Mouse (Mus musculus) hindbrain, embryonic 10.5 days (tissue): ENCODE measurements at regions not wholly inside any gene's neighbourhood (a gene's known extent, or its start where the extent isn't known, plus 50 kb on each side); places are given as distances from the start of the nearest gene placed in this dataset.

Source experiments
- DNase-seq: peaks from one replicate; pipeline ENCODE4 v3.0.0-alpha.2; 2017; ENCODE audit warnings: low spot score
- H3K27ac ChIP-seq: fragments of 300-500 bp; sonication (generic); 2 replicates; pipeline ENCODE4 v1.5.1; 2016; ENCODE audit warnings: mild to moderate bottlenecking, moderate library complexity
- H3K27me3 ChIP-seq: fragments of 300-500 bp; sonication (generic); 2 replicates; pipeline ENCODE4 v1.6.1; 2016; ENCODE audit warnings: mild to moderate bottlenecking; ENCODE audit not compliant: poor library complexity, insufficient read depth, severe bottlenecking
- H3K36me3 ChIP-seq: fragments of 300-500 bp; sonication (generic); 2 replicates; pipeline ENCODE4 v1.6.1; 2016; ENCODE audit warnings: mild to moderate bottlenecking, moderate library complexity
- H3K4me1 ChIP-seq: fragments of 300-500 bp; sonication (generic); replicated peaks from 2 replicates; pipeline ENCODE4 v1.6.1; 2016; ENCODE audit warnings: mild to moderate bottlenecking
- H3K4me3 ChIP-seq: fragments of 300-500 bp; sonication (generic); 2 replicates; pipeline ENCODE4 v1.5.1; 2016; ENCODE audit warnings: mild to moderate bottlenecking, moderate library complexity
- H3K9me3 ChIP-seq: fragments of 300-500 bp; sonication (generic); 2 replicates; pipeline ENCODE4 v1.6.1; 2016; ENCODE audit warnings: mild to moderate bottlenecking, moderate library complexity
- WGBS: fragments of 180-500 bp; shearing (Covaris S2); methylation state at CpG from one replicate; pipeline ENCODE4 v1.1.7; 2016; 5-methylcytosine and 5-hydroxymethylcytosine counted together

DNA sequence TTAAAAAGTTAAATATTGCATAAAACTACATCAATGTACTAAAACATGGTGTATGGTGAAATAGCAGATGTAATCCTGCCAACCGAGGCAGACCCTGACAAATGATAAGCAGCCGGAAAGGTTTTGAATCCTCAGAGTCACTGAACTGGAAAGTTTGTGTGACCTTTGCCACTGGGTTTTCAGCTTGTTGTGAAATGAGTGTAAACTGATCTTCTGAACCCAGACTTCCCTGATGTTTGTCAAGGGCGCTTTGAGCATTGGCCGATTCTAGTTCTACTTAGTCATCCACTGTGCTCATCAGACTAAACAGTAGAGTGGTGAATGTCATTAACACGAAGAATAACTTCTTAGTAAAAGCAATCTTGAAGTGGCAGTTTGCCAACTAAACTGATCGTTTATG lies 505.3 kb downstream of the Col12a1 start:
- peak; percentile 23 for DNase-seq
- no peaks in the 10 kb centered on the region for H3K27me3 ChIP-seq
- H3K4me1 ChIP-seq: no peaks in the 10 kb centered on the region
- H3K9me3 ChIP-seq: no peaks in the 10 kb centered on the region
- H3K27ac ChIP-seq: no peak overlapping the region
- no peak overlapping the region for H3K4me3 ChIP-seq
- WGBS: 39% methylated on average over 6 of the region's 6 CpGs
- no peaks in the 10 kb centered on the region for H3K36me3 ChIP-seq

DNA sequence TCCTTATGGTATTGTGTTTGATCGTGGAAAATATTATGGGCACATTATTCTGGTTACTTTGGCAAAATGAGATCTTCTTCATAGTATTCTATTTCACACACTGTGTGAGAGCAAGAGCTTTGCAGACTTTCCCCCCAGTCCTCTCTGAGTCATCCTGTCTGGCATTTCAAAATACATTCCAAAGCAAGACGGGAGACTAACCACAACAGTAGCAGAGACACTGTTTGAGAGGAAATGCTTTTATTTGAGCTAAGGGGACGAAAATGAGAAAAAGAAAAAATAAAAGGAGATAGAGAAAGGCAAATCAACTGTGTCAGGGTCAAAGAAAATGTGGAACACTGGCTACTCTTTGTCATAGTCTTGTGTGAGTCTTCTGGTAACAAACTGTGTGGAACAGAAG lies 502.6 kb downstream of the Col12a1 start:
- Histone ChIP-seq H3K4me3 (no peak overlapping the region), H3K36me3 (no peaks in the 10 kb centered on the region), H3K27ac (no peak overlapping the region), H3K9me3 (no peaks in the 10 kb centered on the region), H3K4me1 (no peaks in the 10 kb centered on the region), H3K27me3 (no peaks in the 10 kb centered on the region)
- 60% methylated on average over 3 of the region's 3 CpGs for WGBS
- DNase-seq: no peak

DNA sequence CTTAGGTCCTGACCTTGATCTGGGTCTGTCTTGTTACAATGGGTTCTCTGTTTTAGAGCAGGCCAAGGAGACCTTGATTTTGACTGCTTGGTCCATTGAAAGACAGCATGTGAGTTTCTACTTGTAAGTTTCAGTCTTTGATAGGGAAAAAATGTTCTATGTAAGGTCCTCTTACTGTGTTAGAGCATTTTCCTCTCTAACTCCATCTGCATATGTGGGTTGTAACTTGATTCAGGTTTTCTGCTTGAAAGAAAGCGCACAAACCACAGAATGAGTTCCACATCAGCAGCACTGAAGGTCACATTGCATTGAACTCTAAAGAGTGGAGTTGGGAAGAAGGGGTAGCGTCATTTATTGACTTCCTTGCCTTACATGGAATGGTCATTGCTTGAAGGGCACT lies 502.2 kb downstream of the Col12a1 start:
- DNase-seq: no peak
- no peaks in the 10 kb centered on the region for H3K9me3 ChIP-seq
- no peak overlapping the region for H3K27ac ChIP-seq
- WGBS: 88% methylated on average over 2 of the region's 2 CpGs
- H3K36me3 ChIP-seq: no peaks in the 10 kb centered on the region
- no peaks in the 10 kb centered on the region for H3K4me1 ChIP-seq
- H3K27me3 ChIP-seq: no peaks in the 10 kb centered on the region
- H3K4me3 ChIP-seq: no peak overlapping the region

DNA sequence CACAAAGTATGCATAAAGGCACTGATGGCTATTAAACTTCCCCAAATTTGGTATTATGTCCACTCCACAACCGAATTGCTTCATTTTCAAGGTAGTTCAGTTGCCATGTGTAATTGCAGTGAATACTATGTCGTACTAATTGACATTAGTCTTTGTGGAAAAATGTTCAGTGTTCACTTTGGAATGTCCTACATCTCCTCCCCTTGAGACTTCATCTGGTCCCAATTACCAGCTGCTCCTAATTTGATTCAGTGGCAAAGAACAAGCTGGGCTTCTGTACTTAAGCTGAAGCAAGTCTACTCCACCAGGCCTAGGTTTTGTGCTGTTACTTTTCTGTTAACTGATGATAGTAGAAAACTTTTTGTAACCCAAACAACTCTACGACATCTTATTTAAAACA lies 485.6 kb downstream of the Col12a1 start:
- no peaks in the 10 kb centered on the region for H3K27me3 ChIP-seq
- H3K27ac ChIP-seq: no peak overlapping the region
- 69% methylated on average over 3 of the region's 3 CpGs for WGBS
- no peak for DNase-seq
- H3K4me1 ChIP-seq: no peaks in the 10 kb centered on the region
- H3K9me3 ChIP-seq: no peaks in the 10 kb centered on the region
- no peaks in the 10 kb centered on the region for H3K36me3 ChIP-seq
- no peak overlapping the region for H3K4me3 ChIP-seq

DNA sequence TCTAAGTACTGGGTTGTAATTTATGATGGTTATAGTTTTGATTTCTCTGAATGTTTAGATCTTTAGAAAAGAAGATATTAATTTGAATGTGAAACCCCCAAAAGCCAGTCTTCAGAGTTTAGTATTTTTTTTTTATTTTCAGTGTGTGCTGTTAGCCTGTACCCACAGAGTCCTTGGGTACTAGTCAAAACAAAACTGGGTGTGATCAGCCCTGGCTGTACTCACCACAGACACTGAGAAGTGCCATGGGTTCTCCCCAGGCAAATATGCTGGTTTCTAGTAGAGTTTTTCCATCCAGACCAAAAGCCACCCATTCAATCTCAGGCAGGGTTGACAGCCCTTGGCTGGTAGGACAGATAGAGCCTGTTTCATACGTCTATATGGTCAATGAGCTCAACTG lies 484.9 kb downstream of the Col12a1 start:
- H3K4me1 ChIP-seq: no peaks in the 10 kb centered on the region
- no peak overlapping the region for H3K27ac ChIP-seq
- no peak for DNase-seq
- no peaks in the 10 kb centered on the region for H3K27me3 ChIP-seq
- H3K36me3 ChIP-seq: no peaks in the 10 kb centered on the region
- H3K9me3 ChIP-seq: no peaks in the 10 kb centered on the region
- no peak overlapping the region for H3K4me3 ChIP-seq
- 85% methylated on average over 1 of the region's 1 CpGs for WGBS

DNA sequence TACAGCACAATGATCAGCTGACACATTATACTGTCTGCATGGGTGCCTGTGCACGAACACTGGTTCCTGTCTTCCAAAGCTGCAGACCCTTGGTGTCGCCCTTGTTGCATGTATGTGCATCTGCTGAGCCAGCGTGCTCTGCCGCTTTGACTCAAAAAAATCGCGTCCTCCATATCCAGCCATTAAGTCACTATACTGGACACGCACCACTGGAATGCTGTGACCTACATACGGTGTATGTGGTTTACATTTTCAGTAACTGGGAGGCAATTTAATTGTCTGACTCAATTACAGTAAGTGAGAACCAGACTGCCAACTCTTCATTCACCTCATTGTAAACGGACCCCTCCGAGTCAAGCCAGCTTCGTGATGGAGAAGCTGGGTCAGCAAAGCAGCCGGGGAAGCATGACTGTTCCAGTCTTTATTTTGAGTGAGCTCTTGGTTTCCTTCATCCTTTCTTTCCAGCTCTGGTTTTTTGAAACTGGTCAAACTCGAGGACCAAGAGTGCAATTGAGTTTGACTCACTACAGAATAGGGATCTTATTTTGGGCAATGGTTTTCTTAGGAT lies 448.9 kb downstream of the Col12a1 start:
- no peaks in the 10 kb centered on the region for H3K36me3 ChIP-seq
- WGBS: 88% methylated on average over 13 of the region's 13 CpGs
- H3K4me1 ChIP-seq: no peaks in the 10 kb centered on the region
- no peak overlapping the region for H3K27ac ChIP-seq
- no peaks in the 10 kb centered on the region for H3K27me3 ChIP-seq
- DNase-seq: no peak
- H3K4me3 ChIP-seq: no peak overlapping the region
- H3K9me3 ChIP-seq: no peaks in the 10 kb centered on the region

DNA sequence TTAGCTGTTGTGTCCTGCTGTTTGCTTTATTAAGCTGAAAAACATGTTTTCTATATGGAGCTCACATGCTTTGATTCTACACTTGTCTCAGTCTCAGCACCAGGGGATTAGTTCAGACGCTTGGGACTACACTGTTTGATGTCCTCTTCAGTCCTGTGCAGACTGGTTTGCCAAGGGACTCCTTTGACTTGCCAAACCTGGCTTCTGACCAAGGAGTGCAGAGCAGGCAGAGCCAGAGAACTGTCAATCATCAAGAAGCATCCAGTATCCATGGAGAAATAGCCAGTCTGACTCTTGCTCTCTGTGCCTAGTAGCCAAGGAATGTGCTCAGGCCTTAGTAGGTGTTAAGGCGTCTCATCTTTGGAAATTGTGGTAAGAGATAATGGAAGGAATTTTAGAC lies 448.4 kb downstream of the Col12a1 start:
- no peak overlapping the region for H3K4me3 ChIP-seq
- H3K4me1 ChIP-seq: no peaks in the 10 kb centered on the region
- no peak overlapping the region for H3K27ac ChIP-seq
- H3K9me3 ChIP-seq: no peaks in the 10 kb centered on the region
- no peaks in the 10 kb centered on the region for H3K27me3 ChIP-seq
- DNase-seq: no peak
- WGBS: 82% methylated on average over 2 of the region's 2 CpGs
- no peaks in the 10 kb centered on the region for H3K36me3 ChIP-seq

DNA sequence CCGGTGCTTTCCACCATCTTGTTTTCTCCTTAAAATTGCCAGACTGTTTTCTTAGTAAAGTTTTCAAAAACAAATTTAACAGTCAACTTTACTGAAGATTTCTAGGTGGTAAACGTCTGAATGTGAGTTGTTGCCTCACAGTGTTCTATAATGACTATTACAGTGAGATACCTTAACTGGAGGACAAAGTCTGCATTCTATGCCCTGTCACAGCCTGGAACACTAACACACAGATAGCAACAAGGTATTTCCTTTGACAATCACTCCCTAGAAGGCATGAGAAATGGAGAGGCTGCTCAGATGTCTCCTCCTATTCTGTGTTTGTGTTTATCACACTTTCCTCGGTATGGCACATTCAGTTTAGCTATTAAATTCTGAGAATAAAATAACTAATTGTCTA lies 430.8 kb downstream of the Col12a1 start:
- Histone ChIP-seq H3K27me3 (no peaks in the 10 kb centered on the region), H3K27ac (no peak overlapping the region), H3K4me1 (no peaks in the 10 kb centered on the region), H3K4me3 (no peak overlapping the region), H3K36me3 (no peaks in the 10 kb centered on the region), H3K9me3 (no peaks in the 10 kb centered on the region)
- WGBS: 91% methylated on average over 3 of the region's 3 CpGs
- DNase-seq: no peak

DNA sequence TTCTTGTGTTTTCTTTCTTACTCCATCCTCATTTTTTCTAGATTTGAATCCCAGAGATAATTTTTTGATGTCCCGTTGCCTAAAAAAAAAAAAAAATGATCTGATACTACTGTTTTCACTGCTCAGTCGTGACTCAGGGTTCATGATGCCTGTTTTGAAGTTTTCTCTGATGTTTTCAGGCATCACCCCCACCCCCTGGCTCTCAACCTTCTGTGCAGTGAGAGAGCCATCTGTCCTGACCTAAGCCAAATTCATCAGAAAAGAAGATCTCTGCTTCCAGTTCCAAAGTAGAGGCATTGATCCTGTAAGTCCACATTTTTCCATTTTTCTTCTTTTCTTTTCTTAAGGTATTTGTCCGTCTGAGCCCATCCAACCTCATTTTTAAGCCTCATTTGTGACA lies 423.3 kb downstream of the Col12a1 start:
- no peak overlapping the region for H3K27ac ChIP-seq
- no peaks in the 10 kb centered on the region for H3K36me3 ChIP-seq
- H3K9me3 ChIP-seq: no peaks in the 10 kb centered on the region
- no peaks in the 10 kb centered on the region for H3K4me1 ChIP-seq
- WGBS: 76% methylated on average over 3 of the region's 3 CpGs
- DNase-seq: no peak
- no peak overlapping the region for H3K4me3 ChIP-seq
- H3K27me3 ChIP-seq: no peaks in the 10 kb centered on the region

DNA sequence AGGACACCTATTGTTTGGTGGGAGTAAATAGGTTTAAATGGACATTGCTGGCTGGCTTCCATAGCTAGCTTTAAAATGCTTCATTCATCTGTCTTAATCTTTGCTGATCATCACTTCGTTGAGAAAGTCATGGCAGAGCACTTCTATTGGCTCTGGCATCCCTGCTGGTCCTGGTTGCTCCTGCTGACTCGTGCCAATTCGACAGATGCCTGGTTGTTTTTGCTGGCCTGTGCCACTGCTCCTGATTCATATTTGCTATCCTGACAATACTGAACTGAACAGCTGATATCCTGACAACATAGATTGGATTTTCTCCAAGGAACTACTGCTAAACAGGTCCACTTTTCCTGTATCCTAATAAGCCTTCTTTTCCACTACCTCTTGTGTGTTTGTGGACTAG lies 417.1 kb downstream of the Col12a1 start:
- no peaks in the 10 kb centered on the region for H3K9me3 ChIP-seq
- no peak overlapping the region for H3K27ac ChIP-seq
- no peaks in the 10 kb centered on the region for H3K27me3 ChIP-seq
- H3K4me1 ChIP-seq: no peaks in the 10 kb centered on the region
- no peak for DNase-seq
- no peaks in the 10 kb centered on the region for H3K36me3 ChIP-seq
- 76% methylated on average over 3 of the region's 3 CpGs for WGBS
- H3K4me3 ChIP-seq: no peak overlapping the region

DNA sequence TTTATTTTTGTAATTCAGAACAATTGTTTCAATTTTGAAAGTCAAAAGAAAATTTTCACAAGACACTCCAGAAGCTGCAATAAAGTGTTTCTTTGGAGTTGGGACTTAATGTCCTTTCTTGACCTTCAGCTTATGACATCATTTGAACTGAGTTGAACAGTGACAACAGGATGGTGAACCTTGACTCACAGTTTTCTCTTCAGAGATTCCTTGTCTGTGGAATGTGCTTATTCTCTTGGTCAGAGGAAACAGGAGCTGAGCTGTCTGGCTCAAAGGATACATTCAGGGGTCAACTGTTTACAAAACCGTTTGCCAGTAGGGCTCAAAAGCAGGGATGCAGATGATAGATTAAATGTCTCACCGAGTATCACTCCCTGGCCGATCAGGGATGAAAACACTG lies 408.0 kb downstream of the Col12a1 start:
- H3K4me3 ChIP-seq: no peak overlapping the region
- H3K36me3 ChIP-seq: no peaks in the 10 kb centered on the region
- 60% methylated on average over 3 of the region's 3 CpGs for WGBS
- no peak overlapping the region for H3K27ac ChIP-seq
- H3K9me3 ChIP-seq: no peaks in the 10 kb centered on the region
- no peaks in the 10 kb centered on the region for H3K4me1 ChIP-seq
- no peaks in the 10 kb centered on the region for H3K27me3 ChIP-seq
- DNase-seq: no peak

DNA sequence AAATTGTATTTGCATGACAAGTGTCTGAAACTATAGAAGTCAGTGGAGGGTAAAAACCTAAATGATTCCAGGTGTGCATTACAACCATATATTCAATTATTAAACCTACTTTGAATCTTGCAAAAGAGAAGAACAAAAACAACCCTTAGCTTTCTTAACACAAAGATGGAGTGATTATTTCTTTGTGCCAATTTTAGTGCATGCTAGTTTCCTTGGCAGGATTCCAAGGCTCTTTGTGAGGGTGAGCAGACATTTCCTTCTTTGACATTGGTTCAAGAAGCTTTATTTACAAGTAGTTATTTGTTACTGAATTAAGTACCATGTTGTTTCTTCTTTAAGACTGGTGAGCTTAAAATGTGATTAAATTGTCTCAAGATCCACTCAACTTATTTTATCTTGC lies 401.2 kb downstream of the Col12a1 start:
- Histone ChIP-seq H3K9me3 (no peaks in the 10 kb centered on the region), H3K4me3 (no peak overlapping the region), H3K36me3 (no peaks in the 10 kb centered on the region), H3K4me1 (no peaks in the 10 kb centered on the region), H3K27me3 (no peaks in the 10 kb centered on the region), H3K27ac (no peak overlapping the region)
- no peak for DNase-seq

DNA sequence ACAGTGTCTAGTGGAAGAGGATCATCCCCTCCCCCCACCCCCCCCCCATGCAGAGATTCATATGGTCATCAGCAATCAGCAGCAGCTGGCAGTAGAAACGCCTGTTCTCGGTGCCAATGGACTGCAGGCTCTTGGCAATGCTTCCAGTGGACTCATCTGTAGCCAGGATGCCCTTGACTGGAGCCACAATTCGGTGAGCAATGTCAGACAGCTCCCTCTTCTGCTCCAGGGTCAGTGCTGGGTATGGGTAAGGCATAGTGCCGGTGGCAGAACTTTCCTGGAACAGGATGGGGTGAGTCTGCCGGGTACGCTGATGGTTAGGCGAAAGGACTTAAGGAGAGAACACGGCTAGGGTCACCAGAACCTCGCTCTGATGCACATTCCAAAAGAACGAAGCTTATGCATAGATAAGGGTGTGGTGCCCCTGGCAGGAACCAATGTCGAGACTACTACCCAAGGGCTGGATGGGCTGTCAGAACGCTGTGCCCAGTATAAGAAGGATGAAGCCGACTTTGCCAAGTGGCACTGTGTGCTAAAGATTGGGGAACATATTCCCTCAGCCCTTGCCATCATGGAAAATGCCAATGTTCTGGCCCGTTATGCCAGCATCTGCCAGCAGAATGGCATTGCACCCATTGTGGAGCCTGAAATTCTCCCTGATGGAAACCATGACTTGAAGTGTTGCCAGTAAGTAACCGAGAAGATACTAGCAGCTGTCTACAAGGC lies 372.1 kb downstream of the Col12a1 start:
- Histone ChIP-seq H3K27ac (no peak overlapping the region), H3K4me1 (no peaks in the 10 kb centered on the region), H3K36me3 (no peaks in the 10 kb centered on the region), H3K27me3 (no peaks in the 10 kb centered on the region), H3K4me3 (no peak overlapping the region), H3K9me3 (peaks cover 8% of the 10 kb centered on the region; the same call in 1 of the 2 replicates)
- no peak for DNase-seq
- WGBS: 93% methylated on average over 15 of the region's 15 CpGs

DNA sequence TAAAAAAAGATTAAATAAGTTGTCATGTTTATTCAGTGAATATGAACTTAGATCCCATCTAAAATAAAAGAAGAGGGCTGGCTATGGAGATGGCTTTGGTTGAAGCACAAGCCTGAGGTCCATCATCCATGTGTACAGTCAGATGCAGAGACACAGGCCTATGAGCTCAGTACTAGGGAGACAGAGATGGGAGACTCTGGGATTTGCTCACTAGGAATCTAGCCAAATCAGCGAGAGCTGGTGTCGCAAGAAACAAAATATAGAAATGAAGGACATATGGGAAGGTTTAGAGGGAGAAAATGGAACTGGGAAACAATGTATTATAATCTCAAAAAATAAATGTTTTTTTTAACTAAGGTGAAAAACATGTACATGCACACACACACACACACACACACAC lies 326.6 kb downstream of the Col12a1 start:
- Histone ChIP-seq H3K36me3 (no peaks in the 10 kb centered on the region), H3K9me3 (no peaks in the 10 kb centered on the region), H3K27me3 (no peaks in the 10 kb centered on the region), H3K4me1 (no peaks in the 10 kb centered on the region), H3K4me3 (no peak overlapping the region), H3K27ac (no peak overlapping the region)
- DNase-seq: no peak
- WGBS: 92% methylated on average over 2 of the region's 2 CpGs
